Mouse (Mus musculus) MEL (cell line): ENCODE measurements at regions not wholly inside any gene's neighbourhood (a gene's known extent, or its start where the extent isn't known, plus 50 kb on each side); places are given as distances from the start of the nearest gene placed in this dataset.

Experiments
- DNase-seq: peaks from one replicate; pipeline ENCODE4 v3.0.0; 2011; ENCODE audit warnings: low read depth, low spot score
- H3K27ac ChIP-seq: 2 replicates; pipeline ENCODE4 v1.5.1; 2012; ENCODE audit warnings: low read depth, mild to moderate bottlenecking, control low read depth, low read length, moderate library complexity; ENCODE audit not compliant: control insufficient read depth
- H3K27me3 ChIP-seq, 2 experiments: fragments of 150-350 bp in 1 of 2; sonication (generic) in 1 of 2; 2 replicates each; pipeline ENCODE4 v1.6.1; 2012; ENCODE audit warnings: low read length in 2 of 2, mild to moderate bottlenecking in 2 of 2, improper control_type of control experiment in 1 of 2, moderate library complexity in 1 of 2; ENCODE audit not compliant: insufficient read depth in 2 of 2, control insufficient read depth in 1 of 2
- H3K36me3 ChIP-seq, 2 experiments: 2 replicates each; pipeline ENCODE4 v1.6.1; 2012 to 2014; ENCODE audit warnings: low read length in 2 of 2, improper control_type of control experiment in 1 of 2, inconsistent platforms in 1 of 2, mild to moderate bottlenecking in 1 of 2; ENCODE audit not compliant: insufficient read depth in 2 of 2, control insufficient read depth in 1 of 2
- H3K4me1 ChIP-seq, 2 experiments: fragments of 150-350 bp in 1 of 2; sonication (generic) in 1 of 2; 2 replicates each; pipeline ENCODE4 v1.6.1; 2012; ENCODE audit warnings: low read length in 2 of 2, improper control_type of control experiment in 1 of 2, mild to moderate bottlenecking in 1 of 2; ENCODE audit not compliant: insufficient read depth in 2 of 2, control insufficient read depth in 1 of 2
- H3K4me3 ChIP-seq, 2 experiments: fragments of 150-350 bp in 1 of 2; sonication (generic) in 1 of 2; 2 replicates each; pipeline ENCODE4 v1.5.1; 2012; ENCODE audit warnings: low read depth in 2 of 2, low read length in 2 of 2, mild to moderate bottlenecking in 2 of 2, moderate library complexity in 2 of 2, control low read depth in 1 of 2, improper control_type of control experiment in 1 of 2; ENCODE audit not compliant: control insufficient read depth in 1 of 2, insufficient read depth in 1 of 2
- H3K79me2 ChIP-seq: 2 replicates; pipeline ENCODE4 v1.6.1; 2012; ENCODE audit warnings: mild to moderate bottlenecking, low read length, moderate library complexity; ENCODE audit not compliant: control insufficient read depth, poor library complexity, insufficient read depth
- H3K9ac ChIP-seq: 2 replicates; pipeline ENCODE4 v1.6.1; 2012; ENCODE audit warnings: low read depth, mild to moderate bottlenecking, control low read depth, low read length, moderate library complexity; ENCODE audit not compliant: control insufficient read depth, poor library complexity, severe bottlenecking
- H3K9me3 ChIP-seq: fragments of 150-350 bp; sonication (generic); replicated peaks from 2 replicates; pipeline ENCODE4 v1.6.1; 2012; ENCODE audit warnings: mild to moderate bottlenecking, low read length, improper control_type of control experiment, moderate library complexity; ENCODE audit not compliant: insufficient read depth
- EP300 ChIP-seq, 2 experiments: IDR thresholded peaks; 2 replicates each; pipeline ENCODE4 v1.6.1; 2011; ENCODE audit warnings: improper control_type of control experiment in 2 of 2, low read length in 2 of 2, low read depth in 1 of 2, mild to moderate bottlenecking in 1 of 2
- ETS1 ChIP-seq: IDR thresholded peaks from 2 replicates; pipeline ENCODE4 v1.6.1; 2012; ENCODE audit warnings: low read depth, mild to moderate bottlenecking, inconsistent platforms, low read length, improper control_type of control experiment, moderate library complexity
- GABPA ChIP-seq: IDR thresholded peaks from 2 replicates; pipeline ENCODE4 v1.6.1; 2012; ENCODE audit warnings: low read depth, mild to moderate bottlenecking, inconsistent platforms, low read length, improper control_type of control experiment, moderate library complexity
- HCFC1 ChIP-seq: IDR thresholded peaks from 2 replicates; pipeline ENCODE4 v1.6.1; 2012; ENCODE audit warnings: low read depth, mild to moderate bottlenecking, inconsistent platforms, low read length, improper control_type of control experiment, moderate library complexity
- JUND ChIP-seq: IDR thresholded peaks from 2 replicates; pipeline ENCODE4 v1.6.1; 2011; ENCODE audit warnings: low read depth, mild to moderate bottlenecking, improper control_type of control experiment, low read length
- MAZ ChIP-seq: IDR thresholded peaks from 2 replicates; pipeline ENCODE4 v1.6.1; 2012; ENCODE audit warnings: low read depth, mild to moderate bottlenecking, inconsistent platforms, low read length, improper control_type of control experiment
- MEF2A ChIP-seq: IDR thresholded peaks from 2 replicates; pipeline ENCODE4 v1.6.1; 2014; ENCODE audit warnings: low read depth, mild to moderate bottlenecking, inconsistent platforms, low read length, improper control_type of control experiment; ENCODE audit not compliant: poor library complexity, insufficient replicate concordance, severe bottlenecking; ENCODE audit errors: extremely low read depth
- NELFE ChIP-seq: IDR thresholded peaks from 2 replicates; pipeline ENCODE4 v1.6.1; 2011; ENCODE audit warnings: low read depth, low read length, improper control_type of control experiment
- POLR2A ChIP-seq, 2 experiments: IDR thresholded peaks; 2 replicates each; pipeline ENCODE4 v1.6.1; 2011 to 2012; ENCODE audit warnings: low read length in 2 of 2, mild to moderate bottlenecking in 2 of 2, control low read depth in 1 of 2, improper control_type of control experiment in 1 of 2, low read depth in 1 of 2, moderate library complexity in 1 of 2; ENCODE audit not compliant: control insufficient read depth in 1 of 2, insufficient read depth in 1 of 2, poor library complexity in 1 of 2
- POLR2AphosphoS5 ChIP-seq: IDR thresholded peaks from 2 replicates; pipeline ENCODE4 v1.6.1; 2012; ENCODE audit warnings: low read depth, borderline replicate concordance, mild to moderate bottlenecking, inconsistent platforms, low read length, moderate library complexity, mixed read lengths
- RAD21 ChIP-seq: IDR thresholded peaks from 2 replicates; pipeline ENCODE4 v1.6.1; 2011; ENCODE audit warnings: mild to moderate bottlenecking, low read depth, low read length, improper control_type of control experiment
- RCOR1 ChIP-seq: IDR thresholded peaks from 2 replicates; pipeline ENCODE4 v1.6.1; 2012; ENCODE audit warnings: low read depth, mild to moderate bottlenecking, inconsistent platforms, low read length, improper control_type of control experiment
- SMC3 ChIP-seq: IDR thresholded peaks from 2 replicates; pipeline ENCODE4 v1.6.1; 2011; ENCODE audit warnings: low read depth, low read length, improper control_type of control experiment
- TAL1 ChIP-seq: IDR thresholded peaks from 2 replicates; pipeline ENCODE4 v1.6.1; 2012; ENCODE audit warnings: mild to moderate bottlenecking, inconsistent platforms, low read length, moderate library complexity, mixed read lengths
- USF1 ChIP-seq: IDR thresholded peaks from 2 replicates; pipeline ENCODE4 v1.6.1; 2014; ENCODE audit warnings: low read depth, mild to moderate bottlenecking, inconsistent platforms, low read length, improper control_type of control experiment, moderate library complexity
- ZKSCAN1 ChIP-seq: IDR thresholded peaks from 2 replicates; pipeline ENCODE4 v1.6.1; 2012; ENCODE audit warnings: low read depth, mild to moderate bottlenecking, inconsistent platforms, low read length, improper control_type of control experiment, moderate library complexity
- ZMIZ1 ChIP-seq: IDR thresholded peaks from 2 replicates; pipeline ENCODE4 v1.6.1; 2012; ENCODE audit warnings: low read depth, mild to moderate bottlenecking, inconsistent platforms, low read length, improper control_type of control experiment, moderate library complexity
- ZNF384 ChIP-seq: IDR thresholded peaks from 2 replicates; pipeline ENCODE4 v1.6.1; 2012; ENCODE audit warnings: low read depth, mild to moderate bottlenecking, inconsistent platforms, low read length, improper control_type of control experiment

- H3K27me3 ChIP-seq, result no peaks in the 10 kb centered on the region
- DNase-seq, result no peak
- no peaks in the 10 kb centered on the region for H3K4me1 ChIP-seq
- H3K27ac ChIP-seq, result no peak overlapping the region
- TF ChIP-seq ETS1, result no peak
- no peak for TF ChIP-seq HCFC1
- TF ChIP-seq EP300 (IDR thresholded peaks at IDR 0.05; ENCODE audit: low read depth in 1 of 2, low read length in 2 of 2), result no peak
- TF ChIP-seq SMC3, result no peak
- TF ChIP-seq POLR2A (IDR thresholded peaks at IDR 0.05; ENCODE audit: control insufficient read depth in 1 of 2, insufficient read depth in 1 of 2, low read depth in 1 of 2, low read length in 2 of 2, poor library complexity in 1 of 2), result no peak
- TF ChIP-seq GABPA, result no peak
- TF ChIP-seq JUND, result no peak
- TF ChIP-seq MEF2A, result no peak
- no peak for TF ChIP-seq TAL1
- no peak for TF ChIP-seq ZKSCAN1
- no peaks in the 10 kb centered on the region for H3K79me2 ChIP-seq
- H3K4me3 ChIP-seq, result no peak overlapping the region
- no peaks in the 10 kb centered on the region for H3K9me3 ChIP-seq
- H3K36me3 ChIP-seq, result no peaks in the 10 kb centered on the region
- no peak overlapping the region for H3K9ac ChIP-seq
Measured at GRCm38 (mm10) chr3:42582311-42582710, 839.9 kb downstream of the D3Ertd751e start.

GRCm38 (mm10) chr3:42587296-42587932 is 845.0 kb downstream of the D3Ertd751e start:
- no peaks in the 10 kb centered on the region for H3K79me2 ChIP-seq
- H3K4me3 ChIP-seq, result no peak overlapping the region
- H3K9ac ChIP-seq, result no peak overlapping the region
- no peak for DNase-seq
- no peaks in the 10 kb centered on the region for H3K9me3 ChIP-seq
- H3K27me3 ChIP-seq, result no peaks in the 10 kb centered on the region
- H3K36me3 ChIP-seq, result no peaks in the 10 kb centered on the region
- no peaks in the 10 kb centered on the region for H3K4me1 ChIP-seq
- no peak for TF ChIP-seq ZNF384
- no peak for TF ChIP-seq MAZ
- TF ChIP-seq TAL1, result no peak
- no peak for TF ChIP-seq ZMIZ1
- TF ChIP-seq POLR2A (IDR thresholded peaks at IDR 0.05; ENCODE audit: control insufficient read depth in 1 of 2, insufficient read depth in 1 of 2, low read depth in 1 of 2, low read length in 2 of 2, poor library complexity in 1 of 2), result no peak
- no peak for TF ChIP-seq NELFE
- no peak for TF ChIP-seq RCOR1
- no peak for TF ChIP-seq POLR2AphosphoS5
- TF ChIP-seq USF1, result no peak
- no peak for TF ChIP-seq RAD21
- TF ChIP-seq, all 39 proteins: peak for 0
- H3K27ac ChIP-seq, result no peak overlapping the region
